In genomic region chr2:173794018-173794417, GRCm38 (mm10) we compare ENCODE assay signal across 24 mouse cellular contexts. TPM values are rescaled to one million over a fixed set of nuclear protein-coding genes. Genes with fewer than 3 reads are reported as not detected.
DNase-seq lines count a peak whose midpoint lies in the region; ATAC-seq lines count a peak whose summit lies in the region.
"Had no signal": no experiment of that assay in that cellular context is flagged by ENCODE, and none has a peak within 500 bp of the region (broad histone marks: within the 10 kb centered on the region; RNA-seq: fewer than 3 reads in every experiment).

No protein-coding gene starts in this region.

- no peak for ATAC-seq in heart, embryonic 12.5 days (ENCODE audit: insufficient number of reproducible peaks, low FRiP score)
- ATAC-seq in kidney, embryonic 15.5 days (replicated peaks; ENCODE audit: low FRiP score), result peak; percentile 29; the same call in 1 of the 2 replicates
- no peak for ATAC-seq in midbrain, embryonic 15.5 days (replicated peaks)
- ATAC-seq: forebrain, embryonic 14.5 days; hindbrain, embryonic 16.5 days; intestine, embryonic 15.5 days had no signal

- H3K9ac ChIP-seq in heart, embryonic 12.5 days, result no peak overlapping the region
- no peak overlapping the region for H3K9ac ChIP-seq in kidney, embryonic 15.5 days
- no peak overlapping the region for H3K9ac ChIP-seq in midbrain, embryonic 15.5 days
- H3K9ac ChIP-seq: heart, embryonic 15.5 days; hindbrain, embryonic 12.5 days; intestine, embryonic 15.5 days had no signal

- no peaks in the 10 kb centered on the region for H3K27me3 ChIP-seq in heart, embryonic 10.5 days (ENCODE audit: insufficient read depth, poor library complexity, severe bottlenecking)
- H3K27me3 ChIP-seq in heart, embryonic 12.5 days (replicated peaks), result no peaks in the 10 kb centered on the region; the same call in 1 of the 2 replicates
- H3K27me3 ChIP-seq in kidney, embryonic 15.5 days, result no peaks in the 10 kb centered on the region
- no peaks in the 10 kb centered on the region for H3K27me3 ChIP-seq in midbrain, embryonic 10.5 days (ENCODE audit: low read depth, poor library complexity, severe bottlenecking)
- H3K27me3 ChIP-seq in midbrain, embryonic 15.5 days (replicated peaks), result no peaks in the 10 kb centered on the region
- H3K27me3 ChIP-seq: heart, embryonic 15.5 days; hindbrain, embryonic 12.5 days; intestine, embryonic 15.5 days had no signal

- no peak for DNase-seq in heart, embryonic 10.5 days (ENCODE audit: low spot score)
- DNase-seq in kidney, postnatal 25 days, result no peak
- no peak for DNase-seq in midbrain, embryonic 10.5 days (ENCODE audit: low spot score)
- DNase-seq in adrenal gland, adult 2 months, result no peak
- DNase-seq: adrenal gland, adult 8-10 months; adrenal gland, postnatal 25 days; cerebellum, adult 11-12 months; cerebellum, adult 8-10 months; cerebellum, postnatal 10 days; cerebellum, postnatal 36 days; embryo, embryonic 11 days; gastrocnemius, postnatal 25 days; heart, adult 2 months; heart, postnatal 10 days; heart, postnatal 4 days had no signal

- 92% methylated on average over 12 of the region's 12 CpGs for WGBS in heart, embryonic 10.5 days
- 86% methylated on average over 12 of the region's 12 CpGs for WGBS in heart, embryonic 12.5 days
- whole genome bisulfite sequencing in kidney, embryonic 15.5 days, result 68% methylated on average over 12 of the region's 12 CpGs
- 94% methylated on average over 12 of the region's 12 CpGs for WGBS in midbrain, embryonic 10.5 days
- WGBS in midbrain, embryonic 15.5 days, result 95% methylated on average over 12 of the region's 12 CpGs

- no peaks in the 10 kb centered on the region for H3K36me3 ChIP-seq in heart, embryonic 10.5 days
- no peaks in the 10 kb centered on the region for H3K36me3 ChIP-seq in heart, embryonic 12.5 days
- H3K36me3 ChIP-seq in kidney, embryonic 15.5 days, result no peaks in the 10 kb centered on the region
- H3K36me3 ChIP-seq in midbrain, embryonic 10.5 days, result no peaks in the 10 kb centered on the region
- H3K36me3 ChIP-seq in midbrain, embryonic 15.5 days (replicated peaks), result no peaks in the 10 kb centered on the region
- H3K36me3 ChIP-seq: heart, embryonic 15.5 days; hindbrain, embryonic 12.5 days; intestine, embryonic 15.5 days had no signal

- H3K4me1 ChIP-seq in heart, embryonic 10.5 days, result peaks cover 54% of the 10 kb centered on the region
- H3K4me1 ChIP-seq in heart, embryonic 12.5 days (replicated peaks), result peaks cover 38% of the 10 kb centered on the region
- peaks cover 70% of the 10 kb centered on the region for H3K4me1 ChIP-seq in kidney, embryonic 15.5 days
- peaks cover 44% of the 10 kb centered on the region for H3K4me1 ChIP-seq in midbrain, embryonic 10.5 days
- H3K4me1 ChIP-seq in midbrain, embryonic 15.5 days, result peaks cover 38% of the 10 kb centered on the region

- 0 out of 2 replicates have a peak overlapping the region, but pooled peaks have one; percentile 62 for H3K27ac ChIP-seq in heart, embryonic 10.5 days
- no peak overlapping the region for H3K27ac ChIP-seq in heart, embryonic 12.5 days (ENCODE audit: poor library complexity, severe bottlenecking)
- 0 out of 2 replicates have a peak overlapping the region, but pooled peaks have one; percentile 88 for H3K27ac ChIP-seq in kidney, embryonic 15.5 days
- H3K27ac ChIP-seq in midbrain, embryonic 10.5 days (replicated peaks), result 0 out of 2 replicates have a peak overlapping the region, but pooled peaks have one; percentile 34
- no peak overlapping the region for H3K27ac ChIP-seq in midbrain, embryonic 15.5 days
- H3K27ac ChIP-seq: heart, adult 2 months; heart, embryonic 15.5 days; hindbrain, embryonic 12.5 days; intestine, embryonic 15.5 days had no signal

- no peak overlapping the region for H3K4me2 ChIP-seq in heart, embryonic 12.5 days
- no peak overlapping the region for H3K4me2 ChIP-seq in kidney, embryonic 15.5 days
- no peak overlapping the region for H3K4me2 ChIP-seq in midbrain, embryonic 15.5 days
- H3K4me2 ChIP-seq: heart, embryonic 11.5 days; heart, embryonic 15.5 days; hindbrain, embryonic 12.5 days; intestine, embryonic 15.5 days had no signal

- H3K4me3 ChIP-seq in heart, embryonic 10.5 days, result no peak overlapping the region
- no peak overlapping the region for H3K4me3 ChIP-seq in heart, embryonic 12.5 days
- H3K4me3 ChIP-seq in kidney, embryonic 15.5 days (replicated peaks), result no peak overlapping the region
- no peak overlapping the region for H3K4me3 ChIP-seq in midbrain, embryonic 10.5 days
- no peak overlapping the region for H3K4me3 ChIP-seq in midbrain, embryonic 15.5 days
- H3K4me3 ChIP-seq: heart, adult 2 months; heart, embryonic 15.5 days; hindbrain, embryonic 12.5 days; intestine, embryonic 15.5 days had no signal

- no peaks in the 10 kb centered on the region for H3K9me3 ChIP-seq in heart, embryonic 10.5 days
- no peaks in the 10 kb centered on the region for H3K9me3 ChIP-seq in heart, embryonic 12.5 days (replicated peaks)
- no peaks in the 10 kb centered on the region for H3K9me3 ChIP-seq in kidney, embryonic 15.5 days (replicated peaks)
- no peaks in the 10 kb centered on the region for H3K9me3 ChIP-seq in midbrain, embryonic 10.5 days (replicated peaks)
- H3K9me3 ChIP-seq in midbrain, embryonic 15.5 days, result no peaks in the 10 kb centered on the region
- H3K9me3 ChIP-seq: heart, embryonic 15.5 days; hindbrain, embryonic 12.5 days; intestine, embryonic 15.5 days had no signal

RNA-seq across cellular contexts. Expression of gene Vapb, which starts 56.7 kb away (rescaled TPM):
- polyA plus RNA-seq in heart, embryonic 10.5 days (2016; fragmentation: Nextera tagmentation; extraction: Ambion mirVana), result 11.2 and 13.6 TPM in 2 replicates
- polyA plus RNA-seq in heart, embryonic 12.5 days (2016; fragmentation: Nextera tagmentation; extraction: Ambion mirVana), result 10.0 and 10.1 TPM in 2 replicates
- polyA plus RNA-seq in kidney, embryonic 15.5 days (2015; fragmentation: Nextera tagmentation; extraction: Ambion mirVana), result 14.0 and 17.9 TPM in 2 replicates
- polyA plus RNA-seq in midbrain, embryonic 10.5 days (2016; fragmentation: Nextera tagmentation; extraction: Ambion mirVana), result 9.4 and 11.6 TPM in 2 replicates
- 10.8 and 14.3 TPM in 2 replicates for polyA plus RNA-seq in midbrain, embryonic 15.5 days (2015; fragmentation: Nextera tagmentation; extraction: Ambion mirVana)
- total RNA-seq in adrenal gland, adult 2 months (2021), result 100 to 1,000 TPM; 173 to 209 TPM
- 13.1 and 17.3 TPM in 2 replicates for polyA plus RNA-seq in adrenal gland, adult 2 months (2012; rRNA removed)

Comparison
In these comparisons a context has a peak if more than half of its experiments do, and no peak if none do; other contexts are left out.
1. H3K27ac ChIP-seq: peak in heart, embryonic 10.5 days (single experiment), kidney, embryonic 15.5 days (single experiment) and midbrain, embryonic 10.5 days (single experiment); none in heart, embryonic 12.5 days (single experiment) and midbrain, embryonic 15.5 days (single experiment).